Mouse (Mus musculus) MEL (cell line): ENCODE measurements around the gene Spns2.

Experiments used
- BHLHE40 ChIP-seq: IDR thresholded peaks from 2 replicates; pipeline ENCODE4 v1.6.1; 2012; ENCODE audit warnings: low read depth, mild to moderate bottlenecking, inconsistent platforms, low read length, improper control_type of control experiment, borderline replicate concordance
- CTCF ChIP-seq, 3 experiments: IDR thresholded peaks in 2 of 3; conservative IDR thresholded peaks in 1 of 3; 2 replicates each; pipeline ENCODE4 v1.5.1; 2011 to 2012; ENCODE audit warnings: low read length in 3 of 3, low read depth in 2 of 3, mild to moderate bottlenecking in 2 of 3, improper control_type of control experiment in 1 of 3, inconsistent platforms in 1 of 3, mixed read lengths in 1 of 3, moderate library complexity in 1 of 3; ENCODE audit not compliant: control insufficient read depth in 1 of 3, insufficient read depth in 1 of 3, poor library complexity in 1 of 3, severe bottlenecking in 1 of 3
- E2F4 ChIP-seq: IDR thresholded peaks from 2 replicates; pipeline ENCODE4 v1.6.1; 2011; ENCODE audit warnings: low read depth, low read length, improper control_type of control experiment, borderline replicate concordance
- ELF1 ChIP-seq: IDR thresholded peaks from 2 replicates; pipeline ENCODE4 v1.6.1; 2014; ENCODE audit warnings: low read depth, mild to moderate bottlenecking, inconsistent platforms, low read length, improper control_type of control experiment, moderate library complexity
- EP300 ChIP-seq, 2 experiments: IDR thresholded peaks; 2 replicates each; pipeline ENCODE4 v1.6.1; 2011; ENCODE audit warnings: improper control_type of control experiment in 2 of 2, low read length in 2 of 2, low read depth in 1 of 2, mild to moderate bottlenecking in 1 of 2
- KAT2A ChIP-seq: conservative IDR thresholded peaks from 2 replicates; pipeline ENCODE4 v1.6.1; 2012; ENCODE audit warnings: low read depth, low read length, improper control_type of control experiment, inconsistent platforms
- MAZ ChIP-seq: IDR thresholded peaks from 2 replicates; pipeline ENCODE4 v1.6.1; 2012; ENCODE audit warnings: low read depth, mild to moderate bottlenecking, inconsistent platforms, low read length, improper control_type of control experiment
- NRF1 ChIP-seq: IDR thresholded peaks from 2 replicates; pipeline ENCODE4 v1.6.1; 2014; ENCODE audit warnings: low read depth, mild to moderate bottlenecking, inconsistent platforms, low read length, improper control_type of control experiment, moderate library complexity; ENCODE audit not compliant: poor library complexity, insufficient read depth, severe bottlenecking
- POLR2A ChIP-seq, 2 experiments: IDR thresholded peaks; 2 replicates each; pipeline ENCODE4 v1.6.1; 2011 to 2012; ENCODE audit warnings: low read length in 2 of 2, mild to moderate bottlenecking in 2 of 2, control low read depth in 1 of 2, improper control_type of control experiment in 1 of 2, low read depth in 1 of 2, moderate library complexity in 1 of 2; ENCODE audit not compliant: control insufficient read depth in 1 of 2, insufficient read depth in 1 of 2, poor library complexity in 1 of 2
- POLR2AphosphoS5 ChIP-seq: IDR thresholded peaks from 2 replicates; pipeline ENCODE4 v1.6.1; 2012; ENCODE audit warnings: low read depth, borderline replicate concordance, mild to moderate bottlenecking, inconsistent platforms, low read length, moderate library complexity, mixed read lengths
- UBTF ChIP-seq: IDR thresholded peaks from 2 replicates; pipeline ENCODE4 v1.6.1; 2012; ENCODE audit warnings: low read depth, mild to moderate bottlenecking, inconsistent platforms, low read length, improper control_type of control experiment, moderate library complexity, borderline replicate concordance; ENCODE audit not compliant: insufficient read depth
- USF1 ChIP-seq: IDR thresholded peaks from 2 replicates; pipeline ENCODE4 v1.6.1; 2014; ENCODE audit warnings: low read depth, mild to moderate bottlenecking, inconsistent platforms, low read length, improper control_type of control experiment, moderate library complexity
- ZNF384 ChIP-seq: IDR thresholded peaks from 2 replicates; pipeline ENCODE4 v1.6.1; 2012; ENCODE audit warnings: low read depth, mild to moderate bottlenecking, inconsistent platforms, low read length, improper control_type of control experiment

DNA sequence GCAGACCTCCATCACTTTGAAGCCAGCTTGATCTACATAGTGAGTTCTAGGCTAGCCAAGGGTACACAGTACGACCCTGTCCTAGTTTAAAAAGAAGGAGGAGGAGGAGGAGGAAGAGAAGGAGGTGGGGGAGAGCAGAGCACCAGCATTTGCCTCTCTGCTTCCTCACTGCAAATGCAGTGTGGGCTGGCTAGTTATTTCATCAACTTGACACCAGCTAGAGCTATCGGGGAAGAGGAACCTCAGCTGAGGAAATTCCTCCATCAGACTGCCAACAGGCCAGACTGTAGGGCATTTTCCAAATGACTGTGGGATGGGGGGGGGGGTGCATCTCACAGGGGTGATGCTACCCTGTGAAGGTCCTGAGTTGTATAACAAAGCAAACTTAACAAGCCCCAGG, 28.7 kb upstream of the Spns2 start:
- TF ChIP-seq POLR2A (IDR thresholded peaks at IDR 0.05; ENCODE audit: control insufficient read depth in 1 of 2, insufficient read depth in 1 of 2, low read depth in 1 of 2, low read length in 2 of 2, poor library complexity in 1 of 2) (no peak), CTCF (IDR thresholded peaks at IDR 0.05 in 2 of 3, conservative IDR thresholded peaks at IDR 0.05 in 1 of 3; ENCODE audit: control insufficient read depth in 1 of 3, insufficient read depth in 1 of 3, low read depth in 2 of 3, low read length in 3 of 3, poor library complexity in 1 of 3, severe bottlenecking in 1 of 3) (no peak), EP300 (IDR thresholded peaks at IDR 0.05; ENCODE audit: low read depth in 1 of 2, low read length in 2 of 2) (no peak), NRF1 (no peak), USF1 (no peak), KAT2A (no peak), POLR2AphosphoS5 (no peak), E2F4 (no peak), BHLHE40 (no peak), UBTF (no peak), MAZ (no peak), ELF1 (no peak), ZNF384 (no peak)
